14 mouse cellular contexts compared by ENCODE assay signal in genomic region chr4:7751208-7751607, GRCm38 (mm10).
"Had no signal": no experiment of that assay in that cellular context is flagged by ENCODE, and none has a peak within 500 bp of the region (broad histone marks: within the 10 kb centered on the region; RNA-seq: fewer than 3 reads in every experiment).

No protein-coding gene starts in this region.

- H3K4me1 ChIP-seq: midbrain, embryonic 13.5 days; midbrain, embryonic 15.5 days; neural tube, embryonic 12.5 days; stomach, embryonic 15.5 days had no signal

- H3K9me3 ChIP-seq: megakaryocyte, embryonic 14.5 days; midbrain, embryonic 13.5 days; midbrain, embryonic 15.5 days; neural tube, embryonic 12.5 days; stomach, embryonic 15.5 days had no signal

- H3K9ac ChIP-seq: lung, embryonic 14.5 days; midbrain, embryonic 13.5 days; midbrain, embryonic 15.5 days; neural tube, embryonic 12.5 days; stomach, embryonic 15.5 days had no signal

- H3K27ac ChIP-seq: midbrain, embryonic 13.5 days; midbrain, embryonic 15.5 days; neural tube, embryonic 12.5 days; stomach, embryonic 15.5 days; stomach, postnatal 0 days had no signal

- H3K27me3 ChIP-seq: megakaryocyte, embryonic 14.5 days; midbrain, embryonic 13.5 days; midbrain, embryonic 15.5 days; neural tube, embryonic 12.5 days; stomach, embryonic 15.5 days had no signal

- ATAC-seq: midbrain, embryonic 13.5 days; midbrain, embryonic 15.5 days had no signal

- H3K4me3 ChIP-seq: megakaryocyte, embryonic 14.5 days; midbrain, embryonic 13.5 days; midbrain, embryonic 15.5 days; neural tube, embryonic 12.5 days; stomach, embryonic 15.5 days had no signal

- DNase-seq: lung, embryonic 14.5 days; lung, postnatal 10 days; lung, postnatal 4 days; right cerebral cortex, postnatal 14 days; thymus, adult 2 months; thymus, postnatal 25 days; thymus, postnatal 4 days had no signal

- H3K4me2 ChIP-seq: lung, embryonic 14.5 days; midbrain, embryonic 11.5 days; midbrain, embryonic 13.5 days; midbrain, embryonic 15.5 days; neural tube, embryonic 12.5 days; stomach, embryonic 15.5 days had no signal

- H3K36me3 ChIP-seq: midbrain, embryonic 13.5 days; midbrain, embryonic 15.5 days; neural tube, embryonic 12.5 days; stomach, embryonic 15.5 days had no signal
